Mouse (Mus musculus) limb, embryonic 14.5 days (tissue): Measurements from ENCODE around the gene Babam2. TPM values are rescaled to one million over a fixed set of nuclear protein-coding genes. Genes with fewer than 3 reads are reported as not detected.
"Not testable (repeated sequence)": the region's sequence is repeated elsewhere in the genome, so short reads cannot be mapped to it uniquely, and the experiment has no call there.

Experiments used
- ATAC-seq: fragments of 200-750 bp; cut with Nextera tagmentation; 2 replicates; pipeline ENCODE4 v1.8.0; 2017; ENCODE audit warnings: low read depth, moderate number of reproducible peaks, moderate TSS enrichment; ENCODE audit not compliant: low FRiP score
- DNase-seq: peaks from one replicate; pipeline ENCODE4 v3.0.0-alpha.2; 2015; ENCODE audit warnings: low spot score
- H3K27ac ChIP-seq: fragments of 300-500 bp; sonication (generic); replicated peaks from 2 replicates; pipeline ENCODE4 v1.5.1; 2014; ENCODE audit warnings: low read depth, mild to moderate bottlenecking, low read length, moderate library complexity, mixed read lengths
- H3K27me3 ChIP-seq: fragments of 300-500 bp; sonication (generic); 2 replicates; pipeline ENCODE4 v1.6.1; 2014; ENCODE audit warnings: low read length, mixed read lengths; ENCODE audit not compliant: control insufficient read depth, insufficient read depth
- H3K36me3 ChIP-seq: fragments of 300-500 bp; sonication (generic); 2 replicates; pipeline ENCODE4 v1.6.1; 2014; ENCODE audit warnings: mild to moderate bottlenecking, low read length, moderate library complexity, mixed read lengths; ENCODE audit not compliant: control insufficient read depth, insufficient read depth
- H3K4me1 ChIP-seq: fragments of 300-500 bp; sonication (generic); 2 replicates; pipeline ENCODE4 v1.6.1; 2014; ENCODE audit warnings: antibody characterized with exemption, low read length, mixed read lengths; ENCODE audit not compliant: control insufficient read depth, insufficient read depth
- H3K4me2 ChIP-seq: fragments of 300-500 bp; sonication (generic); replicated peaks from 2 replicates; pipeline ENCODE4 v1.6.1; 2014; ENCODE audit warnings: low read depth, mild to moderate bottlenecking, low read length, moderate library complexity; ENCODE audit not compliant: severe bottlenecking
- H3K4me3 ChIP-seq: fragments of 300-500 bp; sonication (generic); replicated peaks from 2 replicates; pipeline ENCODE4 v1.5.1; 2014; ENCODE audit warnings: low read length
- H3K9ac ChIP-seq: fragments of 300-500 bp; sonication (generic); 2 replicates; pipeline ENCODE4 v1.6.1; 2014; ENCODE audit warnings: mild to moderate bottlenecking, low read depth, low read length, moderate library complexity; ENCODE audit not compliant: severe bottlenecking
- H3K9me3 ChIP-seq: fragments of 300-500 bp; sonication (generic); 2 replicates; pipeline ENCODE4 v1.6.1; 2016; ENCODE audit warnings: low read length; ENCODE audit not compliant: control insufficient read depth
- POLR2A ChIP-seq: fragments of 200-500 bp; IDR thresholded peaks from 2 replicates; pipeline ENCODE4 v1.8.0; 2012; ENCODE audit warnings: inconsistent platforms, mild to moderate bottlenecking, moderate library complexity, borderline replicate concordance; ENCODE audit not compliant: insufficient read depth, insufficient read length; ENCODE audit errors: extremely low read depth
- WGBS: fragments of 180-500 bp; shearing (Covaris S2); extraction: QIAGEN DNeasy Blood & Tissue Kit; methylation state at CpG from one replicate; pipeline ENCODE4 v1.1.7; 2014; 5-methylcytosine and 5-hydroxymethylcytosine counted together
- polyA plus RNA-seq, 2 experiments: library from polyadenylated mRNA; depleted of rRNA in 1 of 2; stranded (reverse) in 1 of 2; unstranded in 1 of 2; fragments of >200 nt; fragmentation: Nextera tagmentation in 1 of 2; extraction: Ambion mirVana in 1 of 2; gene quantifications; 2 replicates each; pipeline versions ENCODE4 v1.2.1 to v1.2.3; 2012 to 2014

The Babam2 gene
- polyA plus RNA-seq, 2 experiments, result 23.4 to 35.8 TPM

DNA sequence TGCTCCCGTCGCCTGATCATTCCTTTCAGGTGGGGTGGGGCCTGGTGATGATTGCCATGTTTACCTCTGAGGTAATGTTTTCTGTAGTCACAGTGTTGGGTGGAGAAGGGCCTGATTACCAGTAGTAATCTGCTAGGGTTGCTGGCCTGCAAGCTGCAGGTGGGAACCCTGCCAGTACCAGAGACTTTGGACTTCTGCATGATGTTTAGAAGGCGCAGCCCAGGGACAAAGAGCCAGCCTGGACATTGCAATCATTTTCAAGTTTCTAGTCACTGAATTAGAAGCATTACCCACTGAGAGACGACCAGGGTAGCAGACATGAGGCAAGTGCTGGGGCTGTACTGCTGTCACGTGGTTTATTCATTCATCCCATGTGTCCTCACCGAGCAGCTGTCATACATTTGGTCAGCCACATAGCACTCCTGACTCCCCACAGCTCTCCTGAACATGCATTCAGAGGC, 270.6 kb downstream of the Babam2 start:
- ATAC-seq, result peak; percentile 74; the same call in 1 of the 2 replicates
- Histone ChIP-seq H3K36me3 (no peaks in the 10 kb centered on the region), H3K4me2 (no peak overlapping the region), H3K4me3 (no peak overlapping the region), H3K27ac (no peak overlapping the region), H3K9ac (no peak overlapping the region), H3K9me3 (no peaks in the 10 kb centered on the region), H3K4me1 (no peaks in the 10 kb centered on the region), H3K27me3 (no peaks in the 10 kb centered on the region)
- DNase-seq, result peak; percentile 20
- no peak for TF ChIP-seq POLR2A
- 63% methylated on average over 6 of the region's 6 CpGs for WGBS

GRCm38 (mm10) chr5:31972416-31972815, 274.9 kb downstream of the Babam2 start:
- WGBS, result 91% methylated on average over 1 of the region's 1 CpGs
- not testable (repeated sequence) for H3K9me3 ChIP-seq, H3K4me1 ChIP-seq, ATAC-seq, H3K4me3 ChIP-seq, H3K36me3 ChIP-seq, DNase-seq, H3K27ac ChIP-seq, H3K27me3 ChIP-seq, H3K9ac ChIP-seq, H3K4me2 ChIP-seq

- Histone ChIP-seq H3K9ac (no peak overlapping the region), H3K4me1 (no peaks in the 10 kb centered on the region; the same call in 1 of the 2 replicates), H3K9me3 (no peaks in the 10 kb centered on the region), H3K27me3 (no peaks in the 10 kb centered on the region), H3K4me2 (no peak overlapping the region), H3K36me3 (no peaks in the 10 kb centered on the region), H3K27ac (no peak overlapping the region), H3K4me3 (no peak overlapping the region)
- no peak for TF ChIP-seq POLR2A
- WGBS, result 23% methylated on average over 3 of the region's 3 CpGs
- ATAC-seq (peak; percentile 57; the same call in 1 of the 2 replicates), DNase-seq (peak; percentile 41)
Observed at GRCm38 (mm10) chr5:31974614-31975168, 277.2 kb downstream of the Babam2 start.

- no peak overlapping the region for H3K9ac ChIP-seq
- WGBS, result 80% methylated on average over 5 of the region's 5 CpGs
- H3K4me2 ChIP-seq, result no peak overlapping the region
- ATAC-seq (no peak), DNase-seq (no peak)
- no peaks in the 10 kb centered on the region for H3K9me3 ChIP-seq
- TF ChIP-seq POLR2A, result no peak
- H3K4me3 ChIP-seq, result no peak overlapping the region
- no peak overlapping the region for H3K27ac ChIP-seq
- H3K27me3 ChIP-seq, result no peaks in the 10 kb centered on the region
- no peaks in the 10 kb centered on the region for H3K36me3 ChIP-seq
- peaks cover 16% of the 10 kb centered on the region; the same call in 1 of the 2 replicates for H3K4me1 ChIP-seq
Observed at GRCm38 (mm10) chr5:31982061-31982460, 284.6 kb downstream of the Babam2 start.

- Histone ChIP-seq H3K4me3 (no peak overlapping the region), H3K4me1 (peaks cover 16% of the 10 kb centered on the region; the same call in 1 of the 2 replicates), H3K36me3 (no peaks in the 10 kb centered on the region), H3K27ac (no peak overlapping the region), H3K9me3 (no peaks in the 10 kb centered on the region), H3K9ac (no peak overlapping the region), H3K27me3 (no peaks in the 10 kb centered on the region), H3K4me2 (no peak overlapping the region)
- no peak for TF ChIP-seq POLR2A
- peak; percentile 12 for DNase-seq
- 56% methylated on average over 7 of the region's 7 CpGs for WGBS
- no peak for ATAC-seq
Observed at GRCm38 (mm10) chr5:31983161-31983560, 285.7 kb downstream of the Babam2 start.
